Mouse (Mus musculus) left cerebral cortex, adult 11 months (tissue): ENCODE measurements at regions not wholly inside any gene's neighbourhood (a gene's known extent, or its start where the extent isn't known, plus 50 kb on each side); places are given as distances from the start of the nearest gene placed in this dataset.
A peak's percentile ranks its signal among the peaks of the same experiment; 100 is the strongest.

ENCODE experiments used
- DNase-seq: peaks from one replicate; pipeline ENCODE4 v3.0.0; 2022; ENCODE audit warnings: low spot score

DNA sequence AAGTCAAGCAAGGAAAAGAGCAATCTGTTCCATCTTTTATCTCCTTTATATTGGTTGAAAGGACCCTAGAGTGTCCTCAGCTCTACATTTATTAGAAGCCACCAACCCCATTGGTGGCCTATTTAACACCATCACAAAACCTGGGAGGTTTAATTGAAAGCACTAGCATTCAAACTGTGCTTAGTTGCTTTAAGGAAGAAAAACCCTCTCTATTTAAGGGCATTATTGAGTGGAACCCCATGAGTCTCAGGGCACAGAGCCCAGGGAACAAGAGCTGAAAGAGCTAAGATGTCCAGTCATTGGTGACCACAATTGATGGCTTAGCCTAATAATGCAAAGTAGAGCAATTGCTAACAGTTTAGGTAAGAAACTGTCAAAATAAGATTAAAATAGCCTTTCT lies 72.6 kb upstream of the Btbd3 start:
- no peak for DNase-seq

DNA sequence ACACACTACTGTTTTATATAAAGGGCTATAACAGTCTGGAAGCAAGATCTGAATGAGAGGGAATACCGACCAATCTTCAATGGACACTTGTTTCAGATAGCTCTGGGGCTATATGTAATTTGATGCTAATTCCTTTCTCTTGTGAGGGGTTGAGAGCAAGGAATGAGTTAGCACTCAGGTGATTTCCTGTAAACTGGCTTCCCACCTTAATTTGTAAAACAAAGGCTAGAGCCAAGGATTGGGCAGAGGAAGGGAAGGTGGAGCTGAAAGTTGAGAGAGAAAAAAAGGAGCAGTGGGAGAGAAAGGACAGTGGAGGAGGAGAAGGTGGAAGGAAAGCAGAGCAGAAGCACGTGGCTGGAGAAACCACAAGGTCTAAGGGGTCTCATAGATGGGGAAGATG lies 71.5 kb upstream of the Btbd3 start:
- no peak for DNase-seq

DNA sequence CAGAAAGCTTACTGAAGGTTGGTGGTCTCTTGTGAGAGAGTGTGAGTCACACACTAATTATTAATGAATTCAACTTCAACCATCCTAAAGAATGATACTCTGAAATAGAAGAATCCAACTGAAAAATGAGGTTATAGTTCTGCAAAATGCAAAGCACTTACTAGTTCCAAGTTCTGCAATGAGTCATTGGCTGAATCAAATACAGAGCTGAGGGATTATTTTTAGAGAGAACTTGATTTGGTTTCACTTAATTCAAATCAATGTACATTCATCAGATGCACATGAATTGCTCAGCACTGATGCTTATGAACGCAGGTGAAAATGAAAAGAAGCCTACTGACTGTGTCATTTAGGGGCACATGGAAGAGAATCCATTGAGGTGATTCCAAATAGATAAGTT lies 69.7 kb upstream of the Btbd3 start:
- peak; percentile 2 for DNase-seq

DNA sequence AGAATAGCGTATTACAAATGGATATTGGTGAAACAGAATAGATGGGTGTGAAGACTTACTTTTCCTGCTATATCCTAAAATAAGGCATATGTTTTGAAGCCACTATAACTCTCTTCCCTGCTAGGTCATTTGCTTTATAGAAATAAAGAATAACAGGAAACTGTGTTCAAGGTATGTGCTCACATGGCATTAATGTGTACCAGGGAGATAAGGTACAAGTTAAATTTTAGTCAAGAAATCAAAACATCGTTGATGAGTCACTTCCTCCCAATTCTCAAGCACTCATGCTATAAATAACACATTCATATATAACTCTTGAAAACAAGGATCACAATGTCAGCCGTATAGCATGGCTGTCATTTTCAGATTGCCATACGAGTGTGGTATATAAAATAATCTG lies 62.8 kb upstream of the Btbd3 start:
- DNase-seq, result no peak

DNA sequence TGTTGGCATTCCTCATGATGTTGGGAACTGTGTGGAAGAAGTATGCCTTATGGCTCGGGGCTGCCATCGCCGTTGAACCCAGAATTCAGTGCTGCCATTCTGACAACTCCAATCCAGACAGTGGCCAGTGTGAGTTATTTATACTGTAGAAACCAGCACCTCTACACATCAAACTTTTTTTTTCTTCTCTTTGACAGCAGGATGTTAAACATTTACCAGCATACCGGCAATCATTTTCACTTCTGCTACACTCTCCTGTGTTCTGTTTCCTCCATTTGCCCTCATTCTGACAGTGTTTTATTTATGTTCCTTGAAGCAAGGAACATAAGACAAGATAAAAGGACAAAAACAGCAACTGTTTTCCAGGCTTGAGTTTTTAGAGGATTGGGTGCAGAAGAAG lies 57.3 kb upstream of the Btbd3 start:
- DNase-seq, result no peak
